Mouse (Mus musculus): ENCODE data around the gene Eif2s3x. TPM values are rescaled to one million over a fixed set of nuclear protein-coding genes. Genes with fewer than 3 reads are reported as not detected.

Gene Eif2s3x
- total RNA-seq, 1 experiment from 2014 or later: 81.2 TPM

Other genes with a start within 250 kb of the Eif2s3x start
- gene AU015836, start 244.2 kb downstream of the Eif2s3x start, total RNA-seq (2017): not detected in 2 replicates
- 40.6 and 44.2 TPM in 2 replicates for gene Zfx, start 89.2 kb downstream of the Eif2s3x start, total RNA-seq (2017)
- 10.1 and 13.3 TPM in 2 replicates for gene Klhl15, start 21.7 kb upstream of the Eif2s3x start, total RNA-seq (2017)
- not detected in 2 replicates for gene Fam90a1b, start 153.9 kb upstream of the Eif2s3x start, total RNA-seq (2017)
- 3.4 and 6.9 TPM in 2 replicates for gene Apoo, start 154.3 kb upstream of the Eif2s3x start, total RNA-seq (2017)